Mouse (Mus musculus): ENCODE measurements at regions not wholly inside any gene's neighbourhood (a gene's known extent, or its start where the extent isn't known, plus 50 kb on each side); places are given as distances from the start of the nearest gene placed in this dataset.

GRCm38 (mm10) chr13:112211841-112212240 is 76.4 kb upstream of the Ankrd55 start:
- Histone ChIP-seq H3K27ac (ENCODE audit: insufficient read depth, low read length) (no peak overlapping the region), H3K4me3 (ENCODE audit: low read depth, low read length) (no peak overlapping the region), H3K9ac (ENCODE audit: low read depth, poor library complexity, severe bottlenecking) (no peak overlapping the region), H3K4me1 (ENCODE audit: control insufficient read depth, insufficient read depth, low read length) (no peaks in the 10 kb centered on the region), H3K9me3 (replicated peaks; ENCODE audit: control insufficient read depth, insufficient read depth, low read length, poor library complexity, severe bottlenecking) (peaks cover 3% of the 10 kb centered on the region; the same call in 1 of the 2 replicates), H3K27me3 (ENCODE audit: control insufficient read depth, insufficient read depth, low read length, poor library complexity, severe bottlenecking) (no peaks in the 10 kb centered on the region), H3K36me3 (ENCODE audit: control insufficient read depth, insufficient read depth, low read length, poor library complexity, severe bottlenecking) (no peaks in the 10 kb centered on the region)
- TF ChIP-seq POLR2A (IDR thresholded peaks at IDR 0.05; ENCODE audit: insufficient read depth, low read length) (no peak), CTCF (IDR thresholded peaks at IDR 0.05; ENCODE audit: low read depth, low read length) (no peak), EP300 (IDR thresholded peaks at IDR 0.05; ENCODE audit: insufficient read depth, low read depth, low read length) (no peak)

GRCm38 (mm10) chr13:112212391-112212790 is 75.9 kb upstream of the Ankrd55 start:
- Histone ChIP-seq H3K4me1 (ENCODE audit: control insufficient read depth, insufficient read depth, low read length) (no peaks in the 10 kb centered on the region), H3K27ac (ENCODE audit: insufficient read depth, low read length) (no peak overlapping the region), H3K9me3 (replicated peaks; ENCODE audit: control insufficient read depth, insufficient read depth, low read length, poor library complexity, severe bottlenecking) (peaks cover 3% of the 10 kb centered on the region; the same call in 1 of the 2 replicates), H3K36me3 (ENCODE audit: control insufficient read depth, insufficient read depth, low read length, poor library complexity, severe bottlenecking) (no peaks in the 10 kb centered on the region), H3K27me3 (ENCODE audit: control insufficient read depth, insufficient read depth, low read length, poor library complexity, severe bottlenecking) (no peaks in the 10 kb centered on the region), H3K4me3 (ENCODE audit: low read depth, low read length) (no peak overlapping the region), H3K9ac (ENCODE audit: low read depth, poor library complexity, severe bottlenecking) (no peak overlapping the region)
- TF ChIP-seq EP300 (IDR thresholded peaks at IDR 0.05; ENCODE audit: insufficient read depth, low read depth, low read length) = no peak
- no peak for TF ChIP-seq CTCF (IDR thresholded peaks at IDR 0.05; ENCODE audit: low read depth, low read length)
- TF ChIP-seq POLR2A (IDR thresholded peaks at IDR 0.05; ENCODE audit: insufficient read depth, low read length) = no peak

DNA sequence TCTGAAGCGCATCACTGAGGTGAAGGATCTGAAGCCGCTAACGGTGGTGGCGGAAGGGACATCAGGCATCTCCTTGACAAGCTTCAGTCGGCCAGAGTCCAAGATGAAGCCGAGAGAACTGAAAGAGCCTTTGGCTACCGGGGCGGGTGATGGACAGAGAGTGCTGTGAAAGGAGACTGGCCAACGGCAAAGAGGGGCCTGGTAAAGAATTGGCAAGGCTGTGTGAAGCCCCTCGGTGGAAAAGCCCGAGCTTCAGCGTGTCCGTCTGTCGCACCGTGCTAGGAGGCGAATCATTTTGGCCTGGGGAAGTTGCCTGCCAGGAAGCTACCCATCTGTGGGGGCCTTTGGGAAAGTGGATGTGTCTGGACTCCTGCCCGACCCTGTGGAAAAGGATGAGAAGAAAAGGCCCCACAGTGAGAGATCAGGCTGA is 74.6 kb upstream of the Ankrd55 start:
- Histone ChIP-seq H3K4me1 (ENCODE audit: control insufficient read depth, insufficient read depth, low read length) (no peaks in the 10 kb centered on the region), H3K4me3 (ENCODE audit: low read depth, low read length) (no peak overlapping the region), H3K9ac (ENCODE audit: low read depth, poor library complexity, severe bottlenecking) (no peak overlapping the region), H3K27me3 (ENCODE audit: control insufficient read depth, insufficient read depth, low read length, poor library complexity, severe bottlenecking) (no peaks in the 10 kb centered on the region), H3K36me3 (ENCODE audit: control insufficient read depth, insufficient read depth, low read length, poor library complexity, severe bottlenecking) (no peaks in the 10 kb centered on the region), H3K27ac (ENCODE audit: insufficient read depth, low read length) (no peak overlapping the region), H3K9me3 (replicated peaks; ENCODE audit: control insufficient read depth, insufficient read depth, low read length, poor library complexity, severe bottlenecking) (peaks cover 3% of the 10 kb centered on the region; the same call in 1 of the 2 replicates)
- no peak for TF ChIP-seq CTCF (IDR thresholded peaks at IDR 0.05; ENCODE audit: low read depth, low read length)
- TF ChIP-seq EP300 (IDR thresholded peaks at IDR 0.05; ENCODE audit: insufficient read depth, low read depth, low read length) = no peak
- no peak for TF ChIP-seq POLR2A (IDR thresholded peaks at IDR 0.05; ENCODE audit: insufficient read depth, low read length)

DNA sequence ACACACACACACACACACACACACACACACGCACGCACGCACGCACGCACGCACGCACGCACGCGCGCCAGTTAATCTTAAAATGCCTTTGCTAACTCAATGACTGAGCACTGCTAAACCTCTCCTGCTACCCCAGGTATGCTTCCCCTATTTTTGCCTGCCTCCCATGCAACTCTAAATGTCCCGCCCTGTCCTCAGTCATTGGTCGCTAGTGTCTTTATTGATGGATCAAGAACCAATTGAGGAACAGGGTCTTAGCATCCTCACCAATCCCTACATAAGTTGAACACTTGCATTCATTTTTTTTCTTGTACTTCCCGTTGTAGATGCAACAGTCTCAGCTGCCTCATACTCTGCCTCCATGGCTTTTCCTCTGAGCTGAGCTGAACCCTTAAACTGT is 72.2 kb upstream of the Ankrd55 start:
- Histone ChIP-seq H3K4me3 (ENCODE audit: low read depth, low read length) (no peak overlapping the region), H3K4me1 (ENCODE audit: control insufficient read depth, insufficient read depth, low read length) (no peaks in the 10 kb centered on the region), H3K36me3 (ENCODE audit: control insufficient read depth, insufficient read depth, low read length, poor library complexity, severe bottlenecking) (no peaks in the 10 kb centered on the region), H3K9me3 (replicated peaks; ENCODE audit: control insufficient read depth, insufficient read depth, low read length, poor library complexity, severe bottlenecking) (peaks cover 3% of the 10 kb centered on the region; the same call in 1 of the 2 replicates), H3K27ac (ENCODE audit: insufficient read depth, low read length) (no peak overlapping the region), H3K9ac (ENCODE audit: low read depth, poor library complexity, severe bottlenecking) (no peak overlapping the region), H3K27me3 (ENCODE audit: control insufficient read depth, insufficient read depth, low read length, poor library complexity, severe bottlenecking) (no peaks in the 10 kb centered on the region)
- TF ChIP-seq CTCF (IDR thresholded peaks at IDR 0.05; ENCODE audit: low read depth, low read length) = no peak
- no peak for TF ChIP-seq EP300 (IDR thresholded peaks at IDR 0.05; ENCODE audit: insufficient read depth, low read depth, low read length)
- TF ChIP-seq POLR2A (IDR thresholded peaks at IDR 0.05; ENCODE audit: insufficient read depth, low read length) = no peak

GRCm38 (mm10) chr13:112218389-112218788 is 69.9 kb upstream of the Ankrd55 start:
- Histone ChIP-seq H3K27ac (ENCODE audit: insufficient read depth, low read length) (no peak overlapping the region), H3K27me3 (ENCODE audit: control insufficient read depth, insufficient read depth, low read length, poor library complexity, severe bottlenecking) (peaks cover 2% of the 10 kb centered on the region), H3K4me3 (ENCODE audit: low read depth, low read length) (no peak overlapping the region), H3K4me1 (ENCODE audit: control insufficient read depth, insufficient read depth, low read length) (no peaks in the 10 kb centered on the region), H3K36me3 (ENCODE audit: control insufficient read depth, insufficient read depth, low read length, poor library complexity, severe bottlenecking) (no peaks in the 10 kb centered on the region), H3K9me3 (replicated peaks; ENCODE audit: control insufficient read depth, insufficient read depth, low read length, poor library complexity, severe bottlenecking) (0 out of 2 replicates have a peak, but pooled peaks cover 3% of the 10 kb centered on the region), H3K9ac (ENCODE audit: low read depth, poor library complexity, severe bottlenecking) (no peak overlapping the region)
- TF ChIP-seq CTCF (IDR thresholded peaks at IDR 0.05; ENCODE audit: low read depth, low read length) = no peak
- TF ChIP-seq EP300 (IDR thresholded peaks at IDR 0.05; ENCODE audit: insufficient read depth, low read depth, low read length) = no peak
- TF ChIP-seq POLR2A (IDR thresholded peaks at IDR 0.05; ENCODE audit: insufficient read depth, low read length) = no peak

DNA sequence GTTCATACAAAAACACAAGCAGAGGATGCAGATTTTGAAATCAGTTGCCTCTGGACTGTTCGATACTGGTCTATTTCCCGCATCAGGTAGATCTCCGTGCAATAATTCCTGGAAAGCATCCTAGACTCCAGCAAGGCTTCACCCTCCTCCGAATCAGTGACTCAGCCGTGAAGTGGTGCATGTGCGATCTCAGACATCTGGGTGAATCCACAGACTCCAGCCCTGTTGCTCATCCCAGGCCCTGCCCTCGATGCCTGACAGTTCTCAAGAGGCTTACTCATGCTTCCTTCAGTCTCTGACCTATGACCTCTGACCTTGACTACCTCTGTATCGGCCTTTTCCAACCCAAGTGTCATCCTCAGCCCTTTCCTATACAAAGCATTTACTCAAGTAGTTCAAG is 68.1 kb upstream of the Ankrd55 start:
- TF ChIP-seq CTCF (IDR thresholded peaks at IDR 0.05; ENCODE audit: low read depth, low read length) (no peak), POLR2A (IDR thresholded peaks at IDR 0.05; ENCODE audit: insufficient read depth, low read length) (no peak), EP300 (IDR thresholded peaks at IDR 0.05; ENCODE audit: insufficient read depth, low read depth, low read length) (no peak)
- Histone ChIP-seq H3K9ac (ENCODE audit: low read depth, poor library complexity, severe bottlenecking) (no peak overlapping the region), H3K4me3 (ENCODE audit: low read depth, low read length) (no peak overlapping the region), H3K27me3 (ENCODE audit: control insufficient read depth, insufficient read depth, low read length, poor library complexity, severe bottlenecking) (peaks cover 2% of the 10 kb centered on the region), H3K4me1 (ENCODE audit: control insufficient read depth, insufficient read depth, low read length) (no peaks in the 10 kb centered on the region), H3K9me3 (replicated peaks; ENCODE audit: control insufficient read depth, insufficient read depth, low read length, poor library complexity, severe bottlenecking) (peaks cover 7% of the 10 kb centered on the region; the same call in 1 of the 2 replicates), H3K36me3 (ENCODE audit: control insufficient read depth, insufficient read depth, low read length, poor library complexity, severe bottlenecking) (no peaks in the 10 kb centered on the region), H3K27ac (ENCODE audit: insufficient read depth, low read length) (no peak overlapping the region)

All from ES-Bruce4 (cell line).